Mouse (Mus musculus) cerebellum, postnatal 4 days (tissue): Measurements from ENCODE around the gene Zfp1.

Source experiments
- DNase-seq, 2 experiments: peaks; one replicate each; pipeline ENCODE4 v3.0.0; 2022; ENCODE audit warnings: low spot score in 2 of 2, mixed read lengths in 1 of 2

Gene Zfp1

GRCm38 (mm10) chr8:111713291-111713690 lies 70.1 kb downstream of the Zfp1 start:
- DNase-seq, result no peak

- no peak for DNase-seq
Measured at GRCm38 (mm10) chr8:111713817-111714216, 70.6 kb downstream of the Zfp1 start.

- no peak for DNase-seq
Measured at GRCm38 (mm10) chr8:111714295-111714694, 71.1 kb downstream of the Zfp1 start.

- no peak for DNase-seq
Measured at GRCm38 (mm10) chr8:111715514-111715913, 72.3 kb downstream of the Zfp1 start.

GRCm38 (mm10) chr8:111716603-111717487 lies 73.6 kb downstream of the Zfp1 start:
- DNase-seq, result peak; percentile 51 to 84

GRCm38 (mm10) chr8:111717488-111717792 lies 74.2 kb downstream of the Zfp1 start:
- DNase-seq, result no peak

- DNase-seq, result no peak
Measured at GRCm38 (mm10) chr8:111717866-111718265, 74.7 kb downstream of the Zfp1 start.

GRCm38 (mm10) chr8:111718937-111719336 lies 75.7 kb downstream of the Zfp1 start:
- no peak for DNase-seq

GRCm38 (mm10) chr8:111720115-111720544 lies 76.9 kb downstream of the Zfp1 start:
- DNase-seq, result no peak
